Mouse (Mus musculus) limb, embryonic 11.5 days (tissue): ENCODE measurements around the gene Rpl41. TPM values are rescaled to one million over a fixed set of nuclear protein-coding genes. Genes with fewer than 3 reads are reported as not detected.

Source experiments
- ATAC-seq: fragments of 200-750 bp; cut with Nextera tagmentation; 2 replicates; pipeline ENCODE4 v1.8.0; 2017; ENCODE audit warnings: low read depth; ENCODE audit not compliant: insufficient number of reproducible peaks, low FRiP score, low TSS enrichment
- DNase-seq: peaks from one replicate; pipeline ENCODE4 v3.0.0-alpha.2; 2015; ENCODE audit warnings: low spot score
- H3K27ac ChIP-seq: fragments of 300-500 bp; sonication (generic); replicated peaks from 2 replicates; pipeline ENCODE4 v1.5.1; 2014; ENCODE audit warnings: low read depth, mild to moderate bottlenecking, low read length
- H3K27me3 ChIP-seq: fragments of 300-500 bp; sonication (generic); 2 replicates; pipeline ENCODE4 v1.6.1; 2014; ENCODE audit warnings: mild to moderate bottlenecking, low read length, mixed read lengths; ENCODE audit not compliant: control insufficient read depth, insufficient read depth
- H3K36me3 ChIP-seq: fragments of 300-500 bp; sonication (generic); 2 replicates; pipeline ENCODE4 v1.6.1; 2014; ENCODE audit warnings: mild to moderate bottlenecking, low read length, moderate library complexity, mixed read lengths; ENCODE audit not compliant: control insufficient read depth, insufficient read depth
- H3K4me1 ChIP-seq: fragments of 300-500 bp; sonication (generic); 2 replicates; pipeline ENCODE4 v1.6.1; 2014; ENCODE audit warnings: low read length, mixed read lengths; ENCODE audit not compliant: control insufficient read depth, insufficient read depth
- H3K4me2 ChIP-seq: fragments of 300-500 bp; sonication (generic); 2 replicates; pipeline ENCODE4 v1.6.1; 2014; ENCODE audit warnings: low read depth, mild to moderate bottlenecking, moderate library complexity; ENCODE audit not compliant: severe bottlenecking
- H3K4me3 ChIP-seq: fragments of 300-500 bp; sonication (generic); 2 replicates; pipeline ENCODE4 v1.5.1; 2014; ENCODE audit warnings: low read depth, low read length
- H3K9ac ChIP-seq: fragments of 300-500 bp; sonication (generic); 2 replicates; pipeline ENCODE4 v1.6.1; 2014; ENCODE audit warnings: mild to moderate bottlenecking, low read length
- H3K9me3 ChIP-seq: fragments of 300-500 bp; sonication (generic); 2 replicates; pipeline ENCODE4 v1.6.1; 2016; ENCODE audit warnings: low read length; ENCODE audit not compliant: control insufficient read depth
- WGBS: fragments of 180-500 bp; shearing (Covaris S2); extraction: QIAGEN DNeasy Blood & Tissue Kit; methylation state at CpG from one replicate; pipeline ENCODE4 v1.1.7; 2014; 5-methylcytosine and 5-hydroxymethylcytosine counted together
- polyA plus RNA-seq: library from polyadenylated mRNA; unstranded; fragments of >200 nt; fragmentation: Nextera tagmentation; extraction: Ambion mirVana; gene quantifications from 2 replicates; pipeline ENCODE4 v1.2.1, GENCODE M21; 2014

Rpl41 gene
- polyA plus RNA-seq, 1 experiment from 2014 or later, result 4,046 TPM

- ATAC-seq (peak; percentile 48), DNase-seq (peak; percentile 69)
- under 1% methylated on average over 58 of the region's 58 CpGs for WGBS
- peaks cover 6% of the 10 kb centered on the region; the same call in 1 of the 2 replicates for H3K4me1 ChIP-seq
- H3K36me3 ChIP-seq, result no peaks in the 10 kb centered on the region
- H3K4me2 ChIP-seq, result peak overlapping the region; percentile 100
- no peak overlapping the region for H3K27ac ChIP-seq
- peak overlapping the region; percentile 67 for H3K4me3 ChIP-seq
- H3K9me3 ChIP-seq, result no peaks in the 10 kb centered on the region
- peak overlapping the region; percentile 56 for H3K9ac ChIP-seq
- peaks cover 29% of the 10 kb centered on the region for H3K27me3 ChIP-seq
These were observed 24.1 kb downstream of the Rpl41 start for GRCm38 (mm10) chr10:128524732-128525662.

GRCm38 (mm10) chr10:128524111-128524731 is 24.9 kb downstream of the Rpl41 start:
- no peak for ATAC-seq
- peak overlapping the region; percentile 100 for H3K4me2 ChIP-seq
- peaks cover 29% of the 10 kb centered on the region for H3K27me3 ChIP-seq
- peaks cover 6% of the 10 kb centered on the region; the same call in 1 of the 2 replicates for H3K4me1 ChIP-seq
- peak overlapping the region; percentile 56 for H3K9ac ChIP-seq
- DNase-seq, result no peak
- H3K36me3 ChIP-seq, result no peaks in the 10 kb centered on the region
- H3K4me3 ChIP-seq, result peak overlapping the region; percentile 67
- no peak overlapping the region for H3K27ac ChIP-seq
- no peaks in the 10 kb centered on the region for H3K9me3 ChIP-seq
- WGBS, result 8% methylated on average over 11 of the region's 11 CpGs

- DNase-seq (no peak), ATAC-seq (no peak)
- Histone ChIP-seq H3K9me3 (no peaks in the 10 kb centered on the region), H3K27me3 (peaks cover 38% of the 10 kb centered on the region), H3K4me2 (no peak overlapping the region), H3K36me3 (no peaks in the 10 kb centered on the region), H3K4me3 (no peak overlapping the region), H3K9ac (no peak overlapping the region), H3K27ac (no peak overlapping the region), H3K4me1 (peaks cover 6% of the 10 kb centered on the region; the same call in 1 of the 2 replicates)
- WGBS, result 78% methylated on average over 6 of the region's 6 CpGs
These were observed 26.8 kb downstream of the Rpl41 start for GRCm38 (mm10) chr10:128522351-128522750.

GRCm38 (mm10) chr10:128520591-128520990 is 28.5 kb downstream of the Rpl41 start:
- peaks cover 52% of the 10 kb centered on the region for H3K27me3 ChIP-seq
- H3K4me1 ChIP-seq, result peaks cover 6% of the 10 kb centered on the region; the same call in 1 of the 2 replicates
- ATAC-seq, result no peak
- no peak overlapping the region for H3K27ac ChIP-seq
- H3K36me3 ChIP-seq, result no peaks in the 10 kb centered on the region; the same call in 1 of the 2 replicates
- H3K4me3 ChIP-seq, result no peak overlapping the region
- 87% methylated on average over 16 of the region's 16 CpGs for WGBS
- no peak overlapping the region for H3K9ac ChIP-seq
- no peak overlapping the region for H3K4me2 ChIP-seq
- DNase-seq, result no peak
- H3K9me3 ChIP-seq, result no peaks in the 10 kb centered on the region

- no peak for ATAC-seq
- peak; percentile 34 for DNase-seq
- H3K27ac ChIP-seq, result no peak overlapping the region
- no peaks in the 10 kb centered on the region for H3K4me1 ChIP-seq
- H3K4me3 ChIP-seq, result no peak overlapping the region
- H3K36me3 ChIP-seq, result no peaks in the 10 kb centered on the region; the same call in 1 of the 2 replicates
- no peak overlapping the region for H3K9ac ChIP-seq
- 74% methylated on average over 7 of the region's 7 CpGs for WGBS
- peaks cover 44% of the 10 kb centered on the region for H3K27me3 ChIP-seq
- H3K9me3 ChIP-seq, result no peaks in the 10 kb centered on the region
- H3K4me2 ChIP-seq, result no peak overlapping the region
These were observed 30.3 kb downstream of the Rpl41 start for GRCm38 (mm10) chr10:128518833-128519232.

- 20% methylated on average over 6 of the region's 6 CpGs for WGBS
- no peaks in the 10 kb centered on the region for H3K4me1 ChIP-seq
- DNase-seq (no peak), ATAC-seq (no peak)
- H3K4me2 ChIP-seq, result no peak overlapping the region
- H3K27ac ChIP-seq, result no peak overlapping the region
- no peaks in the 10 kb centered on the region; the same call in 1 of the 2 replicates for H3K36me3 ChIP-seq
- H3K4me3 ChIP-seq, result no peak overlapping the region
- H3K9ac ChIP-seq, result no peak overlapping the region
- H3K27me3 ChIP-seq, result peaks cover 33% of the 10 kb centered on the region
- no peaks in the 10 kb centered on the region for H3K9me3 ChIP-seq
These were observed 32.4 kb downstream of the Rpl41 start for GRCm38 (mm10) chr10:128516677-128517076.

- H3K27ac ChIP-seq, result no peak overlapping the region
- no peaks in the 10 kb centered on the region; the same call in 1 of the 2 replicates for H3K36me3 ChIP-seq
- no peak overlapping the region for H3K9ac ChIP-seq
- 6% methylated on average over 20 of the region's 20 CpGs for WGBS
- no peak overlapping the region; the same call in 1 of the 2 replicates for H3K4me3 ChIP-seq
- peaks cover 31% of the 10 kb centered on the region for H3K27me3 ChIP-seq
- no peaks in the 10 kb centered on the region for H3K4me1 ChIP-seq
- H3K9me3 ChIP-seq, result no peaks in the 10 kb centered on the region
- DNase-seq (no peak), ATAC-seq (peak; percentile 35; the same call in 1 of the 2 replicates)
- peak overlapping the region; percentile 28; the same call in 1 of the 2 replicates for H3K4me2 ChIP-seq
These were observed 33.1 kb downstream of the Rpl41 start for GRCm38 (mm10) chr10:128516029-128516428.

GRCm38 (mm10) chr10:128515044-128515443 is 34.1 kb downstream of the Rpl41 start:
- Histone ChIP-seq H3K4me2 (no peak overlapping the region), H3K27me3 (peaks cover 31% of the 10 kb centered on the region), H3K27ac (no peak overlapping the region), H3K36me3 (no peaks in the 10 kb centered on the region; the same call in 1 of the 2 replicates), H3K4me3 (no peak overlapping the region), H3K9ac (no peak overlapping the region), H3K4me1 (no peaks in the 10 kb centered on the region), H3K9me3 (no peaks in the 10 kb centered on the region)
- ATAC-seq (no peak), DNase-seq (no peak)
- WGBS, result 87% methylated on average over 4 of the region's 4 CpGs
